Mouse (Mus musculus) left cerebral cortex, postnatal 4 days (tissue): ENCODE measurements around the gene Cbx3. TPM values are rescaled to one million over a fixed set of nuclear protein-coding genes. Genes with fewer than 3 reads are reported as not detected.

Experiments
- DNase-seq: peaks from one replicate; pipeline ENCODE4 v3.0.0-alpha.2; 2022
- intact Hi-C: fragments of 180-260 bp; cut with DNase I; formaldehyde crosslinking; loops from one replicate; pipeline ENCODE4 v1.15.1; 2025
- total RNA-seq, 2 experiments: library from RNA; stranded (reverse); gene quantifications; 2 replicates each; pipeline ENCODE4 v1.2.3; 2021

Cbx3 gene
- total RNA-seq, 2 experiments from 2014 or later, result 209 to 222 TPM

DNA sequence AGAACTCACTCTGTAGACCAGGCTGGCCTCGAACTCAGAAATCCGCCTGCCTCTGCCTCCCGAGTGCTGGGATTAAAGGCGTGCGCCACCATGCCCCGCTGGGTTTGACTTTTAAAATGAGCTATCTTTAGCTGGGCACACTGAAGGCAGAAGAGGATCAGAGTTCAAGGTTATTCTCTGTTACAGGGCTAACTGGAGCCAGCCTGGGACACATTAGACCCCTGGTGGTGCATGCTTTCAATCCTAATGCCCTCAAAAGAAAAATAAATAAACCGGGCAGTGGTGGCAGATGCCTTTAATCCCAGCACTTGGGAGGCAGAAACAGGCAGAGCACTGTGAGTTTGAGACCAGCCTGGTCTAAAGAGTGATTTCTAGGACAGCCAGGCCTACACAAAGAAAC lies 44.7 kb downstream of the Cbx3 start:
- no peak for DNase-seq
- intact Hi-C loops, result no loop called here

DNA sequence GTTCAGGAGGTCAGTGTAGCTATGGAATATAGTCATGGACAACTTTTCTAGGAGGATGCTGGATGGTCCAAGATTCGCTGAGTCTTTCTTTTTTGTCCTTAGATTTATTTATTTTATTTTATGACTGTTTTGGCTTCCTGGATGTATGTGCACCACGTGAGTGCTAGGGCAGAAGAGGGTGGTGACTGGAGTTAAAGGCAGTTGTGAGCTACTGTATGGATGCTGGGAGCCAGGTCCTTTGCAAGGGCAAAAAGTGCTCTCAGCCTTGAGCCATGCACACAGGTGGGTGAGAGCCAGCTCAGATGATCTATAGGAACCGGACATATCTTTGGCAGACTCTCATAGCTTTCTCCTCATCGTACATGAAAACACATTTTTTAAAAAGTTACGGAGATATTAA lies 53.1 kb downstream of the Cbx3 start:
- intact Hi-C loops, result no loop called here
- no peak for DNase-seq

DNA sequence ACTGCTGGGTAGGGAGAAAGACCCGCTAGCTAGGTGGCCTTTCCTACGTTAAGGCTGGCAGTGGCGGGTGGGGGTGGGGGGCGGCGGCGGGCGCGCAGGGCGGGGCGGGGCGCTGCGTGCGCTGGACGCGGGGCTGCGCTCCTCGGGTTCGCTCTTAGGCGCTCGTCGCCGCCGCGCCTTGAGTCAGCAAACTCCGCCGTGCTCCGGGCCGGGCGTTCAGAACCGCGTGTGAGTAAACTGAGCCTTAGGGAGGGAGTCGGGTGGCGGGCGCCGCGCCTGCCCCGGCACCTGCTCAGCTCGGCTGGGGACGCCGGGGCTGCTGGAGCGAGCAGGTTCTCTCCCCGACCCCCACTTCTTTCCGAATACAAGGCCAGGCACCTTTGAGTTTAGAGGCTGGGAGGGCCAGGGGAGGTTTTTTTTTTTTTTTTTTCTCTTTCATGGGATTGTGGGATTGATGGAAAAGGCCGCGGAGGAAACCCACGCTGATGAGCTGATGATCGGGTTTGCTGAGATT lies 53.7 kb downstream of the Cbx3 start, which contains the start of gene Snx10:
TSS of gene Snx10 (plus strand) at position 95 of the 514 bp plus-strand sequence.
- intact Hi-C loops, result no loop called here

DNA sequence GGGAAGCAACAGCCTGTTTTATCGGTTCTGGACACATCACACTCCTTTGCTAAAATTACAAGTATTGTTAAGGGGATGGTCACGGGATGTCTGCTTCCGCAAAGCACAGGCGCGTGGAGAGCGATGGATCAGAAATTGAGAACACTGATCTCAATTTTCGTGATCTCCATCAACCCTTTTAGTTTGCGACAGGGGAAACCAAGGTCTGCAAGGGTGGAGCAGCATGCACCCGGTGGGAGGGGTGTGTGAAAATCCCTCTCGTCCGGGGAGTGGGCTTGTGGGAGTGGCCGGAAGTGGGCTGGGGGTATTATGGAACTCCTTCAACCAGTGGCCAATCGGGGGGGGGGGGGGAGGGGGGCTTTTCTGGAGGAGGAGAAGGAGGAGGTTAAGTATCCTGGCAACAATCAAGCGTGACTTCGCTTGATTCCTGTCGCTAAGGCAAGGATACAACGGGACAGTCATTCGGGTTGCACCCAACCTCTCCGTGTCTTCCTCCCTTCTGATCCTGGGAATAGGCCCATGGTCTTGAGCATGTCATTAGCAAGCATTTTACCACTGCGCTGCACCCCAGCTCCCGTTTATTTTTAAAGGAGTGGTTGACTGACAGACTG lies 54.3 kb downstream of the Cbx3 start:
- peak; percentile 68 for DNase-seq
- intact Hi-C loops, result no loop called here

More for the DNA sequence above, 53.7 kb downstream of the Cbx3 start, which contains the start of gene Snx10:
- peak; percentile 49 for DNase-seq

DNA sequence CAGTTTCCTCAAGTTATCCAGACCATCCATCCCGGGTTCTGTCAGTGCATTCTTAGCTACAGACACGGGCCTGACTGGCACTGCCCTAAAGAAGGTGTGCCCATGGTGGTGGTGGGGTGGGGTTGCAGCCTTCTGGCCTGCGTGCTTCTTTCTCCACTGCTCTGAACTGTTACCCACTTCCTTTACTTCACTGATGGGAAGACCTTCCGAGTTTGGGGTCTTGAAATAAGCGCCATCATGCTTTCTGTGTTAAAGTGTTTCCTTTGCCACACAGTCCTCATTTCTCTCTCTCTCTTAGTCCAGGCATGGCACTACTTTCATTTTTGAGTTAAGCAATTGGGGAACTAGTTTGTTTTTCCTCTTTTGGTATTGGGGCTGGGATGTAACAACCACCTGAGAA lies 54.8 kb downstream of the Cbx3 start:
- DNase-seq, result no peak
- intact Hi-C loops, result no loop called here

DNA sequence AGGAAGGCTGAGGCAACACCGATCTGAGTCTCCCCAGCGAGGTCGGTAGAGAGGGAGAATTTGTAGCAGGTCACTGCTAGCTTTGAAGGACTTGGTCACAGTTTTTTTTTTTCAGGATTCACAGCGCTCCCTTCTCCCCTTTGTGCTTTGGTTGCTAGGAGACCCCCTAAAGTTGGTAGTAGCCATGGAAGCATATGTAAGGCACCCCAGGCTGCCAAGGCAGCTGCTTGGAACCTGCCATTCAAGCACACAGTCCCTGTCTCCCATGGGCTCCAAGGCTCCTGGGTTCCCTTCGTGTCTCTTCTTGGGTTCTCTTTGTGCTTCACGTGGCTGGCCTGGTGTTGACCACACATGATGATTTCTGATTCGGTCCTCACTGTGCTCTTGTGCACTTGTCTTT lies 59.3 kb downstream of the Cbx3 start:
- intact Hi-C loops, result no loop called here
- DNase-seq, result peak; percentile 16

Other genes starting within 250 kb of the Cbx3 start
- gene Nfe2l3, start 37.7 kb upstream of the Cbx3 start, total RNA-seq, result 10 to 100 TPM; 18.3 to 19.2 TPM
- 100 to 1,000 TPM; 795 to 816 TPM for gene Hnrnpa2b1, start 466 bp upstream of the Cbx3 start, total RNA-seq
- gene Snx10, start 53.5 kb downstream of the Cbx3 start, total RNA-seq, result 10 to 100 TPM; 89.6 to 97.9 TPM